Mouse (Mus musculus): ENCODE data around the gene Xkrx. TPM values are rescaled to one million over a fixed set of nuclear protein-coding genes. Genes with fewer than 3 reads are reported as not detected.

Xkrx gene
- polyA plus RNA-seq, 1 experiment from 2014 or later, result 1.1 TPM

Other genes with a start within 250 kb of the Xkrx start
- 0.80 and 1.1 TPM in 2 replicates for gene Sytl4, start 180.3 kb downstream of the Xkrx start, polyA plus RNA-seq (2014; fragmentation: Nextera tagmentation; extraction: Ambion mirVana)
- 76.6 and 84.4 TPM in 2 replicates for gene Cstf2, start 102.9 kb downstream of the Xkrx start, polyA plus RNA-seq (2014; fragmentation: Nextera tagmentation; extraction: Ambion mirVana)
- gene Arl13a, start 25.4 kb upstream of the Xkrx start, polyA plus RNA-seq (2014; fragmentation: Nextera tagmentation; extraction: Ambion mirVana), result not detected in 2 replicates
- gene Nox1, start 59.9 kb upstream of the Xkrx start, polyA plus RNA-seq (2014; fragmentation: Nextera tagmentation; extraction: Ambion mirVana), result 0.08 and 0.13 TPM in 2 replicates
- gene Trmt2b, start 114.9 kb upstream of the Xkrx start, polyA plus RNA-seq (2014; fragmentation: Nextera tagmentation; extraction: Ambion mirVana), result 6.5 and 7.3 TPM in 2 replicates
- gene Tmem35a, start 133.1 kb upstream of the Xkrx start, polyA plus RNA-seq (2014; fragmentation: Nextera tagmentation; extraction: Ambion mirVana), result 94.8 and 109 TPM in 2 replicates
- 4.3 and 7.8 TPM in 2 replicates for gene Cenpi, start 146.0 kb upstream of the Xkrx start, polyA plus RNA-seq (2014; fragmentation: Nextera tagmentation; extraction: Ambion mirVana)
- 20.7 and 24.2 TPM in 2 replicates for gene Drp2, start 242.5 kb upstream of the Xkrx start, polyA plus RNA-seq (2014; fragmentation: Nextera tagmentation; extraction: Ambion mirVana)